Mouse (Mus musculus): ENCODE measurements around the gene Smap2.

Smap2 gene

GRCm38 (mm10) chr4:120974711-120975427 lies 42.2 kb downstream of the Smap2 start:
- DNase-seq (ENCODE audit: low spot score) = peak; percentile 50

- DNase-seq (ENCODE audit: low spot score) = no peak
These were observed 45.2 kb downstream of the Smap2 start for GRCm38 (mm10) chr4:120971842-120972241.

GRCm38 (mm10) chr4:120969382-120970146 lies 47.5 kb downstream of the Smap2 start:
- peak; percentile 29 for DNase-seq (ENCODE audit: low spot score)

- no peak for DNase-seq (ENCODE audit: low spot score)
These were observed 48.6 kb downstream of the Smap2 start for GRCm38 (mm10) chr4:120968486-120968885.

- no peak for DNase-seq (ENCODE audit: low spot score)
These were observed 61.5 kb downstream of the Smap2 start for GRCm38 (mm10) chr4:120955586-120955985.

- DNase-seq (ENCODE audit: low spot score) = no peak
These were observed 63.4 kb downstream of the Smap2 start for GRCm38 (mm10) chr4:120953667-120954066.

- DNase-seq (ENCODE audit: low spot score) = no peak
These were observed 64.0 kb downstream of the Smap2 start for GRCm38 (mm10) chr4:120953038-120953437.

GRCm38 (mm10) chr4:120952163-120952562 lies 64.9 kb downstream of the Smap2 start:
- DNase-seq (ENCODE audit: low spot score) = peak; percentile 21

- DNase-seq (ENCODE audit: low spot score) = peak; percentile 91
These were observed 65.5 kb downstream of the Smap2 start, which contains the start of gene Zfp69 for GRCm38 (mm10) chr4:120951428-120951973. Gene Zfp69 (minus strand): TSS chr4:120951699.

GRCm38 (mm10) chr4:120950763-120951427 lies 66.2 kb downstream of the Smap2 start:
- DNase-seq (ENCODE audit: low spot score) = peak; percentile 18

- peak; percentile 43 for DNase-seq (ENCODE audit: low spot score)
These were observed 68.1 kb downstream of the Smap2 start for GRCm38 (mm10) chr4:120948938-120949337.

- no peak for DNase-seq (ENCODE audit: low spot score)
These were observed 82.0 kb downstream of the Smap2 start for GRCm38 (mm10) chr4:120935006-120935405.

GRCm38 (mm10) chr4:120930736-120931135 lies 86.3 kb downstream of the Smap2 start:
- no peak for DNase-seq (ENCODE audit: low spot score)

GRCm38 (mm10) chr4:120928686-120929085 lies 88.4 kb downstream of the Smap2 start:
- DNase-seq (ENCODE audit: low spot score) = no peak

- DNase-seq (ENCODE audit: low spot score) = peak; percentile 70
These were observed 91.7 kb downstream of the Smap2 start for GRCm38 (mm10) chr4:120925386-120925785.

- peak; percentile 92 for DNase-seq (ENCODE audit: low spot score)
These were observed 92.3 kb downstream of the Smap2 start, which contains the start of gene Exo5 for GRCm38 (mm10) chr4:120924554-120925299. Gene Exo5 (minus strand): TSS chr4:120925017.

GRCm38 (mm10) chr4:120921461-120921860 lies 95.6 kb downstream of the Smap2 start:
- no peak for DNase-seq (ENCODE audit: low spot score)
